ENCODE assay signal across 8 mouse cellular contexts in genomic region chr5:139199995-139200769, GRCm38 (mm10). TPM values are rescaled to one million over a fixed set of nuclear protein-coding genes. Genes with fewer than 3 reads are reported as not detected.
DNase-seq lines count a peak whose midpoint lies in the region; ATAC-seq and TF ChIP-seq lines count a peak whose summit lies in the region.

Gene Sun1 (plus strand): TSS chr5:139200637.

- no peak for TF ChIP-seq CTCF in lung, adult 2 months (IDR thresholded peaks at IDR 0.05; ENCODE audit: insufficient read depth, low read length)

- peak within 1 kb of the TSS; percentile 85 for H3K27ac ChIP-seq in ES-E14 (ENCODE audit: insufficient read depth, low read depth, low read length, poor library complexity, severe bottlenecking)
- H3K27ac ChIP-seq in forebrain, embryonic 15.5 days (replicated peaks): peak within 1 kb of the TSS; percentile 92

- WGBS in forebrain, embryonic 15.5 days: 1% methylated on average over 63 of the region's 64 CpGs
- under 1% methylated on average over 63 of the region's 64 CpGs for WGBS in lung, adult 2 months

- peak; percentile 94; the same call in 1 of the 2 replicates for TF ChIP-seq POLR2A in lung, adult 2 months (IDR thresholded peaks at IDR 0.05; ENCODE audit: borderline replicate concordance, extremely low read depth, low read depth, low read length)

- peaks cover 9 to 17% of the 10 kb centered on the region in 2 experiments; a peak in 3 of 4 replicates for H3K4me1 ChIP-seq in ES-E14 (ENCODE audit: control insufficient read depth in 2 of 2, insufficient read depth in 2 of 2, low read length in 2 of 2, poor library complexity in 1 of 2)
- peaks cover 32% of the 10 kb centered on the region for H3K4me1 ChIP-seq in forebrain, embryonic 15.5 days
- H3K4me1 ChIP-seq in lung, adult 2 months (ENCODE audit: control insufficient read depth, insufficient read depth, low read length): peaks cover 15% of the 10 kb centered on the region

- no peaks in the 10 kb centered on the region for H3K9me3 ChIP-seq in ES-E14 (ENCODE audit: control insufficient read depth, insufficient read depth, low read depth, low read length)
- H3K9me3 ChIP-seq in forebrain, embryonic 15.5 days: no peaks in the 10 kb centered on the region

- peak within 1 kb of the TSS; percentile 93 for H3K9ac ChIP-seq in ES-E14 (ENCODE audit: insufficient read depth, low read depth, low read length, poor library complexity, severe bottlenecking)
- peak within 1 kb of the TSS; percentile 82 for H3K9ac ChIP-seq in forebrain, embryonic 15.5 days (replicated peaks)

- peak; percentile 96 for DNase-seq in ES-E14 (ENCODE audit: low read depth, low spot score)
- DNase-seq in cerebellum, adult 11-12 months: peak; percentile 98
- peak; percentile 98 for DNase-seq in heart, postnatal 25 days (ENCODE audit: low spot score)
- peak; percentile 98 for DNase-seq in layer of hippocampus, adult 18-20 months (ENCODE audit: low spot score in 2 of 2)
- peak; percentile 99 for DNase-seq in lung, adult 2 months
- DNase-seq in thymus, adult 18-20 months: peak; percentile 96 to 97

- H3K4me2 ChIP-seq in forebrain, embryonic 15.5 days (replicated peaks): peak within 1 kb of the TSS; percentile 94

- H3K27me3 ChIP-seq in forebrain, embryonic 15.5 days: no peaks in the 10 kb centered on the region

- peak within 1 kb of the TSS; percentile 81 to 93 for H3K4me3 ChIP-seq in ES-E14 (ENCODE audit: insufficient read depth in 1 of 2, low read depth in 1 of 2, low read length in 2 of 2, poor library complexity in 1 of 2, severe bottlenecking in 1 of 2)
- H3K4me3 ChIP-seq in forebrain, embryonic 15.5 days: peak within 1 kb of the TSS; percentile 72
- H3K4me3 ChIP-seq in lung, adult 2 months (replicated peaks; ENCODE audit: extremely low read depth, low read depth, low read length): peak within 1 kb of the TSS; percentile 65

- in situ Hi-C loops in ES-E14 (cut with MboI; ENCODE audit: low sequenced_read_pairs in 2 of 2, unreplicated experiment in 2 of 2): no loop called here

- H3K36me3 ChIP-seq in ES-E14 (ENCODE audit: control insufficient read depth, insufficient read depth, low read length, poor library complexity, severe bottlenecking): no peaks in the 10 kb centered on the region
- no peaks in the 10 kb centered on the region for H3K36me3 ChIP-seq in forebrain, embryonic 15.5 days

- peak; percentile 99 for ATAC-seq in forebrain, embryonic 15.5 days (replicated peaks)
- peak; percentile 91 for ATAC-seq in neutrophil, adult 5-6 weeks (ENCODE audit: extremely low read depth, insufficient number of reproducible peaks, low FRiP score, poor library complexity, severe bottlenecking)

- intact Hi-C loops in heart, postnatal 25 days (cut with DNase I): loop anchor here (2.0 kb wide), 1 partner anchor 53 kb away; the partner anchor contains the start of gene Get4

TF ChIP-seq in ES-E14, 5 proteins besides CTCF, POLR2A, EP300 and RAD21:
- TF ChIP-seq ZNF384 (IDR thresholded peaks at IDR 0.05; ENCODE audit: low read depth, low read length) (no peak), ZC3H11A (IDR thresholded peaks at IDR 0.05; ENCODE audit: borderline replicate concordance, low read depth, low read length) (no peak), CHD2 (IDR thresholded peaks at IDR 0.05; ENCODE audit: low read depth, low read length) (peak; percentile 62; the same call in 1 of the 2 replicates)

RNA-seq across cellular contexts. Expression of gene Sun1, which starts in this region (rescaled TPM):
- total RNA-seq in ES-E14 (2012; rRNA removed): 183 and 289 TPM in 2 replicates
- polyA plus RNA-seq in forebrain, embryonic 15.5 days (2015; fragmentation: Nextera tagmentation; extraction: Ambion mirVana): 51.5 and 54.3 TPM in 2 replicates
- 10 to 100 TPM; 42.4 to 53.7 TPM for total RNA-seq in heart, postnatal 25 days (2021)
- total RNA-seq in layer of hippocampus, adult 18-20 months (2021): 10 to 100 TPM; 80.3 to 86.3 TPM
- 48.5 and 57.9 TPM in 2 replicates for polyA plus RNA-seq in lung, adult 2 months (2012; rRNA removed)
- total RNA-seq in neutrophil, adult 5-6 weeks (2017): 63.8 and 72.3 TPM in 2 replicates

Comparison
In these comparisons a context has a peak if more than half of its experiments do, and no peak if none do; other contexts are left out.
1. Peak in every context shown above with its lines: DNase-seq, ATAC-seq, H3K4me3 ChIP-seq and H3K27ac ChIP-seq.